ENCODE assay signal across 16 mouse cellular contexts in the genomic region with DNA sequence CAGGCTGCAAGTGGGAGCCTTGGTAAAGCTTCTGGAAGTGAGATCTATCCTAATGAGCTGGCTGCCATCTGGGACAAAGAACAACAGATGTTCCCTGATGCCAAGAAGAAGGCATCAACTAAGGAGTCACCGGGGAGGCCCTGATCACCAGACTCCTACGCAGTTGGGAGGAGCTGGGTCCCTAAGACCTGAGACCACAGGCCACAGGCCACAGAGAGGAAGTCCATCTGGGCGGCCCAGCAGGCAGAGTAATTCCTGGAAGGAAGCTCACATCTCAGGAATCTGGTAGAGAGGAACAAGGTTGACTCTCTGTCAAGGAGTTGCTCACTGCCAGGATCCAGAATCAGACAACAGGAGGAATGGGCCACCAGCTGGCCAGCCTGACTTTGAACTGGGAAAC. TPM values are rescaled to one million over a fixed set of nuclear protein-coding genes. Genes with fewer than 3 reads are reported as not detected.
DNase-seq lines count a peak whose midpoint lies in the region; ATAC-seq lines count a peak whose summit lies in the region.
"Had no signal": no experiment of that assay in that cellular context is flagged by ENCODE, and none has a peak within 500 bp of the region (broad histone marks: within the 10 kb centered on the region; RNA-seq: fewer than 3 reads in every experiment).

No protein-coding gene starts in this region.

- H3K9me3 ChIP-seq in hindbrain, embryonic 10.5 days, result no peaks in the 10 kb centered on the region
- H3K9me3 ChIP-seq in hindbrain, embryonic 13.5 days, result no peaks in the 10 kb centered on the region
- H3K9me3 ChIP-seq in heart, embryonic 15.5 days (replicated peaks), result no peaks in the 10 kb centered on the region
- no peaks in the 10 kb centered on the region for H3K9me3 ChIP-seq in limb, embryonic 10.5 days (replicated peaks)

- H3K9ac ChIP-seq in hindbrain, embryonic 13.5 days, result no peak overlapping the region
- no peak overlapping the region for H3K9ac ChIP-seq in heart, embryonic 15.5 days
- H3K9ac ChIP-seq: hindbrain, embryonic 14.5 days had no signal

- 73% methylated on average over 3 of the region's 3 CpGs for WGBS in hindbrain, embryonic 10.5 days
- 76% methylated on average over 3 of the region's 3 CpGs for WGBS in hindbrain, embryonic 13.5 days
- WGBS in heart, embryonic 15.5 days, result 49% methylated on average over 3 of the region's 3 CpGs
- WGBS in limb, embryonic 10.5 days, result 81% methylated on average over 3 of the region's 3 CpGs

- peaks cover 32% of the 10 kb centered on the region for H3K4me1 ChIP-seq in hindbrain, embryonic 10.5 days (replicated peaks)
- peaks cover 18% of the 10 kb centered on the region for H3K4me1 ChIP-seq in hindbrain, embryonic 13.5 days (replicated peaks)
- peaks cover 18% of the 10 kb centered on the region for H3K4me1 ChIP-seq in heart, embryonic 15.5 days (replicated peaks)
- peaks cover 42% of the 10 kb centered on the region for H3K4me1 ChIP-seq in limb, embryonic 10.5 days

- no peak for ATAC-seq in hindbrain, embryonic 13.5 days (ENCODE audit: low FRiP score)
- no peak for ATAC-seq in heart, embryonic 15.5 days (replicated peaks; ENCODE audit: insufficient number of reproducible peaks, insufficient read depth, low FRiP score, low read depth)

- no peak overlapping the region for H3K4me3 ChIP-seq in hindbrain, embryonic 10.5 days
- no peak overlapping the region for H3K4me3 ChIP-seq in hindbrain, embryonic 13.5 days
- H3K4me3 ChIP-seq in heart, embryonic 15.5 days, result no peak overlapping the region
- no peak overlapping the region for H3K4me3 ChIP-seq in limb, embryonic 10.5 days

- H3K27me3 ChIP-seq in hindbrain, embryonic 10.5 days (ENCODE audit: insufficient read depth, poor library complexity, severe bottlenecking), result peaks cover 20% of the 10 kb centered on the region
- H3K27me3 ChIP-seq in hindbrain, embryonic 13.5 days, result 0 out of 2 replicates have a peak, but pooled peaks cover 5% of the 10 kb centered on the region
- no peaks in the 10 kb centered on the region for H3K27me3 ChIP-seq in heart, embryonic 15.5 days
- H3K27me3 ChIP-seq in limb, embryonic 10.5 days (ENCODE audit: low read depth, poor library complexity, severe bottlenecking), result 0 out of 2 replicates have a peak, but pooled peaks cover 4% of the 10 kb centered on the region

- no peaks in the 10 kb centered on the region for H3K36me3 ChIP-seq in hindbrain, embryonic 10.5 days
- H3K36me3 ChIP-seq in hindbrain, embryonic 13.5 days, result no peaks in the 10 kb centered on the region
- H3K36me3 ChIP-seq in heart, embryonic 15.5 days, result no peaks in the 10 kb centered on the region
- H3K36me3 ChIP-seq in limb, embryonic 10.5 days, result no peaks in the 10 kb centered on the region

- H3K4me2 ChIP-seq in hindbrain, embryonic 13.5 days, result no peak overlapping the region
- H3K4me2 ChIP-seq in heart, embryonic 15.5 days, result no peak overlapping the region
- H3K4me2 ChIP-seq: hindbrain, embryonic 14.5 days had no signal

- DNase-seq in hindbrain, embryonic 10.5 days (ENCODE audit: low spot score), result no peak
- peak; percentile 54 for DNase-seq in 416B (ENCODE audit: low read depth)
- DNase-seq in limb, embryonic 10.5 days (ENCODE audit: low spot score), result no peak
- DNase-seq in cerebellum, postnatal 10 days, result no peak
- no peak for DNase-seq in adrenal gland, postnatal 10 days
- no peak for DNase-seq in spleen, postnatal 14 days (ENCODE audit: low spot score in 2 of 2)
- DNase-seq: adrenal gland, postnatal 25 days; cerebellum, adult 9-11 months; layer of hippocampus, postnatal 36 days; thymus, postnatal 14 days had no signal

- H3K27ac ChIP-seq in hindbrain, embryonic 10.5 days, result 0 out of 2 replicates have a peak overlapping the region, but pooled peaks have one; percentile 24
- H3K27ac ChIP-seq in hindbrain, embryonic 13.5 days, result no peak overlapping the region
- peak overlapping the region; percentile 56; the same call in 1 of the 2 replicates for H3K27ac ChIP-seq in heart, embryonic 15.5 days
- H3K27ac ChIP-seq in limb, embryonic 10.5 days, result peak overlapping the region; percentile 25; the same call in 1 of the 2 replicates
- H3K27ac ChIP-seq: hindbrain, embryonic 14.5 days had no signal

RNA-seq across cellular contexts. Expression of a gene that starts 2.9 kb away (rescaled TPM):
- polyA plus RNA-seq in hindbrain, embryonic 10.5 days (2016; fragmentation: Nextera tagmentation; extraction: Ambion mirVana), result 6.4 and 7.6 TPM in 2 replicates
- polyA plus RNA-seq in hindbrain, embryonic 13.5 days (2015; fragmentation: Nextera tagmentation; extraction: Ambion mirVana), result 3.9 and 4.6 TPM in 2 replicates
- polyA plus RNA-seq in heart, embryonic 15.5 days (2015; fragmentation: Nextera tagmentation; extraction: Ambion mirVana), result 10.0 and 11.4 TPM in 2 replicates
- 14.8 and 19.7 TPM in 2 replicates for polyA plus RNA-seq in limb, embryonic 10.5 days (2016; fragmentation: Nextera tagmentation; extraction: Ambion mirVana)
- 10 to 100 TPM; 23.5 to 27.5 TPM for total RNA-seq in adrenal gland, postnatal 10 days (2021)

RNA-seq across cellular contexts. Expression of a gene that starts 9.1 kb away (rescaled TPM):
- not detected in 2 replicates for polyA plus RNA-seq in hindbrain, embryonic 10.5 days (2016; fragmentation: Nextera tagmentation; extraction: Ambion mirVana)
- not detected in 2 replicates for polyA plus RNA-seq in hindbrain, embryonic 13.5 days (2015; fragmentation: Nextera tagmentation; extraction: Ambion mirVana)
- not detected in 2 replicates for polyA plus RNA-seq in heart, embryonic 15.5 days (2015; fragmentation: Nextera tagmentation; extraction: Ambion mirVana)
- not detected in 2 replicates for polyA plus RNA-seq in limb, embryonic 10.5 days (2016; fragmentation: Nextera tagmentation; extraction: Ambion mirVana)
- total RNA-seq in adrenal gland, postnatal 10 days (2021), result not detected
- total RNA-seq: adrenal gland, postnatal 25 days; layer of hippocampus, postnatal 36 days; liver, adult 2 months; midbrain, postnatal 0 days had no signal
- polyA plus RNA-seq: hindbrain, embryonic 14.5 days; liver, adult 2 months; midbrain, postnatal 0 days; spleen, adult 2 months had no signal

RNA-seq across cellular contexts. Expression of a gene that starts 35.7 kb away (rescaled TPM):
- polyA plus RNA-seq in hindbrain, embryonic 10.5 days (2016; fragmentation: Nextera tagmentation; extraction: Ambion mirVana), result 138 and 142 TPM in 2 replicates
- 94.3 and 94.6 TPM in 2 replicates for polyA plus RNA-seq in hindbrain, embryonic 13.5 days (2015; fragmentation: Nextera tagmentation; extraction: Ambion mirVana)
- 59.5 and 71.3 TPM in 2 replicates for polyA plus RNA-seq in heart, embryonic 15.5 days (2015; fragmentation: Nextera tagmentation; extraction: Ambion mirVana)
- 87.5 and 97.4 TPM in 2 replicates for polyA plus RNA-seq in limb, embryonic 10.5 days (2016; fragmentation: Nextera tagmentation; extraction: Ambion mirVana)
- total RNA-seq in adrenal gland, postnatal 10 days (2021), result 10 to 100 TPM; 82.0 to 96.4 TPM

RNA-seq across cellular contexts. Expression of a gene that starts 37.6 kb away (rescaled TPM):
- 0.10 and 0.16 TPM in 2 replicates for polyA plus RNA-seq in hindbrain, embryonic 10.5 days (2016; fragmentation: Nextera tagmentation; extraction: Ambion mirVana)
- polyA plus RNA-seq in hindbrain, embryonic 13.5 days (2015; fragmentation: Nextera tagmentation; extraction: Ambion mirVana), result 0.18 and 0.23 TPM in 2 replicates
- polyA plus RNA-seq in heart, embryonic 15.5 days (2015; fragmentation: Nextera tagmentation; extraction: Ambion mirVana), result 0.43 and 0.61 TPM in 2 replicates
- 0.09 and 0.10 TPM in 2 replicates for polyA plus RNA-seq in limb, embryonic 10.5 days (2016; fragmentation: Nextera tagmentation; extraction: Ambion mirVana)
- total RNA-seq in adrenal gland, postnatal 10 days (2021), result 1 to 10 TPM; 3.8 to 3.9 TPM

RNA-seq across cellular contexts. Expression of a gene that starts 55.7 kb away (rescaled TPM):
- 9.7 and 12.8 TPM in 2 replicates for polyA plus RNA-seq in hindbrain, embryonic 10.5 days (2016; fragmentation: Nextera tagmentation; extraction: Ambion mirVana)
- 13.3 and 13.4 TPM in 2 replicates for polyA plus RNA-seq in hindbrain, embryonic 13.5 days (2015; fragmentation: Nextera tagmentation; extraction: Ambion mirVana)
- polyA plus RNA-seq in heart, embryonic 15.5 days (2015; fragmentation: Nextera tagmentation; extraction: Ambion mirVana), result 7.5 and 10.7 TPM in 2 replicates
- 7.7 and 8.9 TPM in 2 replicates for polyA plus RNA-seq in limb, embryonic 10.5 days (2016; fragmentation: Nextera tagmentation; extraction: Ambion mirVana)
- 10 to 100 TPM; 76.2 to 86.6 TPM for total RNA-seq in adrenal gland, postnatal 10 days (2021)
